Mouse (Mus musculus) heart, adult 18-20 months (tissue): ENCODE measurements around the gene Ak5. TPM values are rescaled to one million over a fixed set of nuclear protein-coding genes. Genes with fewer than 3 reads are reported as not detected.

Experiments
- DNase-seq, 2 experiments: peaks; one replicate each; pipeline ENCODE4 v3.0.0; 2021 to 2022; ENCODE audit warnings: mixed read lengths in 1 of 2
- total RNA-seq, 2 experiments: library from RNA; stranded (reverse); gene quantifications; 2 replicates each; pipeline ENCODE4 v1.2.3; 2021

The Ak5 gene
- total RNA-seq, 2 experiments from 2014 or later, result not detected

- no peak for DNase-seq
Observed at GRCm38 (mm10) chr3:152564516-152565113, 103.5 kb downstream of the Ak5 start.

DNA sequence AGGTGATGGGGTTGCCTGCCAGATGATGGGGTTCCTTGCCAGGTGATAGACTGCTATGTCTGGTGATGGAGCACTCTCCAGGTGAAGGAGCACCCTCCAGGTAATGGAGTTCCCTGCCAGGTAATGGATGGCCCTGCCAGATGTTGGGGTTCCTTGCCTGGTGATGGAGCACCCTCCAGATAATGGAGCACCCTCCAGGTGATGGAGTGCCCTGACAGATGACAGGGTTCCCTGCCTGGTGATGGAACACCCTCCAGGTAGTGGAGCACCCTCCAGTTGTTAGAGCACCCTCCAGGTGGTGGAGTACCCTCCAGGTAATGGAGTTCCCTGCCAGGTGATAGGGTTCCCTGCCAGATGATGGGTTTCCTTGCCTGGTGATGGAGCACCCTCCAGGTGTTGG, 104.3 kb downstream of the Ak5 start:
- DNase-seq, result no peak

- no peak for DNase-seq
Observed at GRCm38 (mm10) chr3:152561708-152562107, 106.5 kb downstream of the Ak5 start.

GRCm38 (mm10) chr3:152559295-152559694, 108.9 kb downstream of the Ak5 start:
- DNase-seq, result no peak

DNA sequence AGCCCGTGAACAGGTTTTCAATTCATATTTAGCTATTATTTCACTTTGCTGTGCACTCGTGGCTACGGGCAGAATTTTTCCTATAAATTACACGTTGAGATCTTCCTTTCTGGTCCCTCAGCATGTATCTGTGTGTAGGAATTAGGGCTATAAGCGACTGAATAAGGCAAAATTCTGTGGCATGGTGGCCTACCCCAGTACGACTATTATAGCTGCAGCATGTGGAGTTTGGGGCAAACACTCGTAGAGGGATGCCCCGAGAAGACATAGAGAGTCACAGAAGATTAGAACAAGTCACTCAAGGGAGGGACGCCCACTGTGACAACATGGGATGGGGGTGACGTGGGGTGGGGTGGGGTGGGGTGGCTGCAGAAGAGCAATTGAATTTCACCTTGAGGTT, 110.1 kb downstream of the Ak5 start:
- no peak for DNase-seq

GRCm38 (mm10) chr3:152557659-152558058, 110.5 kb downstream of the Ak5 start:
- no peak for DNase-seq

- DNase-seq, result no peak
Observed at GRCm38 (mm10) chr3:152556919-152557318, 111.2 kb downstream of the Ak5 start.

- DNase-seq, result no peak
Observed at GRCm38 (mm10) chr3:152556435-152556834, 111.7 kb downstream of the Ak5 start.

GRCm38 (mm10) chr3:152555216-152555615, 112.9 kb downstream of the Ak5 start:
- DNase-seq, result no peak

GRCm38 (mm10) chr3:152554366-152554765, 113.8 kb downstream of the Ak5 start:
- no peak for DNase-seq

GRCm38 (mm10) chr3:152552641-152553040, 115.5 kb downstream of the Ak5 start:
- no peak for DNase-seq

- DNase-seq, result no peak
Observed at GRCm38 (mm10) chr3:152550528-152551115, 117.5 kb downstream of the Ak5 start.

GRCm38 (mm10) chr3:152550031-152550430, 118.1 kb downstream of the Ak5 start:
- no peak for DNase-seq

- DNase-seq, result no peak
Observed at GRCm38 (mm10) chr3:152544921-152545320, 123.2 kb downstream of the Ak5 start.

GRCm38 (mm10) chr3:152542298-152542697, 125.9 kb downstream of the Ak5 start:
- no peak for DNase-seq

DNA sequence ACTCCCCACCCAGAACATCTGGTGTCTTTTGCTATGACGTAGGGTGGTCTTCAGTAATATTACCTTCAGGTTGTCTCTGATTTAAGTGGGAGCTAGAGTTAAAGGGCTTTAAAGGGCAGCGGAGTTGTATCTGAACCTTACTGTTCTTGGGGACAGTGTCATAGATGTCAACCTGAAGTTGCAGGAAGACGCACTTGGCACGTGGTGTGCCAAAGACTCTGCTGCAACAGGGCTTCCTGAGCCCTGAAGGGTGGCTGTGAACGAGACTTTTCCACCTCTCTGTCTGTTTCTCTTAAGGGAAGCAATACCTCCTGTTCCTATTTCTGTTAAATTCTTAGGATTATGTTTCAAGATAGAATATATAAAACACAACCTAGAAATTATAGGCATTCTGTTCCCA, 137.8 kb downstream of the Ak5 start:
- DNase-seq, result no peak

DNA sequence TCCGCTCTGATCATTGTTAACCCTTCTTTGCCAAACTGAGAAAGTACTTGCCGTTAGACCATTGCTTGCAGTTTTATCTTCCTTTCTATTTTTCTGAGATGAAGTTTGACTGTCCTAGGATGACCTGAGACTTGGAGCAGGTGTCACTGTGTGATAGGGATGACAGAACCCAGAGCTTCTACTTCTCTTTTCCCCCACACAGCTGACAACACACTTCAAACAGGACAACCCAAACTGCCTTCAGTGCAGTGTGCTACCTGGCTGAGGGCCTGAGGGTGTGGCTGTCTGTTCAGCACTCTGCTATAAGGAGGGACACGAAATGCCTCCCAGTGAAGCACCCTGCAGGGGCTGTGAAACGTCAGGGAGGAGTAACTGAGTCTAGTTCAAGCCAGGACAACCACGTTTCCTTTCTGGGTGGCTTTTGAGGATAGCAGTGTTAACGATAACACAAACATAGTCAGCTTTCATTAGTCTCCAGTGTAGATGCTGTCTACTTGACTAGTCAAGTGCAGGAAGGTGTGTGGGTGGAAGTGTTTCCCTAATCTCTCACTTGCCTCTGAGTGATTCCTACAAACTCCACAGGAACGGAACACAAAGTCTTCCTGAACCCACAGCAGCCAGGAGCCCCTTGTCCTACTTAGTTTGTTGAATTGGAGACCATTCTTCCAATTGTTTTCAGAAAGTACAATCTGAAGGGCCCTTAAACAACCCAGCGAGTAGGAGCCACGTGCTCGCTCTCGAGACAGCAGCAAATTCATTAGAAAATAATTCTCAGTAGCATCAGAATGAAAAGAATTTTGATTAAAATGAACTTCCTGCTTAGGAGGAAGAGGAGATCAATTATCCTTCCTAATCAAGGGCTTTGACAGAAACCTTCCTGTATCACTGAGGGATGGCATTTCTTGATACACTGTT, 138.8 kb downstream of the Ak5 start:
- no peak for DNase-seq

- DNase-seq, result no peak
Observed at GRCm38 (mm10) chr3:152526721-152527120, 141.4 kb downstream of the Ak5 start.

- DNase-seq, result no peak
Observed at GRCm38 (mm10) chr3:152523315-152523638, 144.9 kb downstream of the Ak5 start.

- no peak for DNase-seq
Observed at GRCm38 (mm10) chr3:152522634-152523314, 145.4 kb downstream of the Ak5 start.

DNA sequence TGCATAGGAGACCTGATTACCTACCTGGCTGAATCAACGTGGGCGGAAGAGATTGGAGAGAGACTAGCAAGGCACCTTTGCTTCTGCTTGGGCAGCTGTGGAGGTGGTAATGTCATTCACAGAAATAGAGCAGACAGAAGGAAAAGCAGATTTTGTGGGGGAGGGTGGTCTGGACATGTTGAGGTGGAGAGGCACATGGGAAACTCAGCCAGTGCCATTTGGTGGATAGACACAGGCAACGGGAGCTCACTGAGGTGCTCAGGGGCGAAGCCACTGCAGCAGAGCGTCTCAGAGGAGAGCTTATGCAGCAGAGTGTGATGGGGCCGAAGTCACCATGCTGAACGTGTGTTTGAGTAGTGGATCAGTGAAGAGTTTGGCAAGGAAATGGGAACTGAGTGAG, 147.1 kb downstream of the Ak5 start:
- no peak for DNase-seq

GRCm38 (mm10) chr3:152520074-152520473, 148.1 kb downstream of the Ak5 start:
- no peak for DNase-seq

- DNase-seq, result no peak
Observed at GRCm38 (mm10) chr3:152519556-152519955, 148.6 kb downstream of the Ak5 start.
